Mouse (Mus musculus): ENCODE results near the gene Spata2. TPM values are rescaled to one million over a fixed set of nuclear protein-coding genes. Genes with fewer than 3 reads are reported as not detected.

Gene Spata2
- total RNA-seq, 2 experiments from 2014 or later: 72.0 to 74.4 TPM

GRCm38 (mm10) chr2:167485501-167486377 lies 6.9 kb downstream of the Spata2 start:
- no peak for DNase-seq (ENCODE audit: low spot score in 2 of 2)
- intact Hi-C loops (cut with DNase I): no loop called here

DNA sequence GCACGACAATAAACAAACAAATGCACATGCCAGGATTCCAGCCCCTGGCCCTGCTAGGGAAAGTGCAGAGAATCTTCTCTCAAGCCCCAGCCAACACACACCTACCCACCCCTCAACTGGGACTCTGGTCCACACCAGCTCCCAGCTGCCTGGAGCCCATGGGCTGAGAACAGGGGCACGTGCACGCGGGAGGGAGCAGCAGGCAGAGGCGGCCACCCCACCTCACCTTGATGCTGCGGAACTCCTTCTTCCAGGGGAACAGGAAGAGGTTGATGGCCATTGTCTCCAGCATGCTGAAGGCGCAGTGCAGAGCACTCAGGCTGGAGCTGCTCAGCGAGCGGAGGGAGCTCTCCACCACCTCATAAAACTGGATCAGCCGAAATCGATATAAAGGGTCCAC lies 7.8 kb downstream of the Spata2 start:
- intact Hi-C loops (cut with DNase I): no loop called here
- no peak for DNase-seq (ENCODE audit: low spot score in 2 of 2)

GRCm38 (mm10) chr2:167483827-167484410 lies 8.8 kb downstream of the Spata2 start:
- no peak for DNase-seq (ENCODE audit: low spot score in 2 of 2)
- intact Hi-C loops (cut with DNase I): no loop called here

DNA sequence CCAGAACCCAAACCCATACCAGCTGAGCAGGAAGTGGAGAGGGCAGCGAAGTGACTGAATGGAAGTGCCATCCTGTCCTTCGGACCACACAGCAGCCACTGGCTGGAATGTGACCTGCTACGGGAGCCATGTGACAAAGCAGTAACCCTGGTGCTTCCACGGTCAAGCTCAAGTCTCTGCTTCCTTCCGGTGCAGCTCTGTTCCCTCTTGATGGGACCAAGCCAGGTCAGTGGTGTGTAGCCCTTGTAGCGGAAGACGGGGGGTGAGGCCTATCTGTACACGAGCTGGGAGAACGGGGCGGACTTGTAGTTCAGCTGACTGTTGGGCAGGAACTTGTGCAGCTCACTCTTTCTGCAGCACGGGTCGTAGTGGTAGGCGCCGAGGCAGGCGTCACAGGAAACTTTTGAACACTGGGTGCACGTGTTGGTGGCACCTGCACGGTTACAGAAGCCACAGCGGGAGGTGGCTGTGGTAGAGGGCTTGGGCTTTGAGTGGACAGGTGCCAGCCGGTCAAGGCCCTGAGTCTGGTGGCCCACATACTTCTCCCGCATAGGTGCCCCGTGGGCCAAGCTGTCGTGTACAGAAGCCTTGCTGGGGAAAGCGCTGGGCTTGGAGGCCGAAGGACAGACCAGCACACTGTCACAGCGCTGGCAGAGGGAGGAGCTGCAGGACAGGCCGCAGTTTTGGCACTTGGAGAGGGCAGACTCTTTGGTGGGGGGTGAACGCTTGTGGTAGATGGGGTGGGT lies 9.4 kb downstream of the Spata2 start:
- no peak for DNase-seq (ENCODE audit: low spot score in 2 of 2)

GRCm38 (mm10) chr2:167482681-167483080 lies 10.0 kb downstream of the Spata2 start:
- no peak for DNase-seq (ENCODE audit: low spot score in 2 of 2)
- intact Hi-C loops (cut with DNase I): no loop called here

More for the DNA sequence above, 9.4 kb downstream of the Spata2 start:
- intact Hi-C loops (cut with DNase I): no loop called here

GRCm38 (mm10) chr2:167479501-167479900 lies 13.2 kb downstream of the Spata2 start:
- intact Hi-C loops (cut with DNase I): no loop called here

DNA sequence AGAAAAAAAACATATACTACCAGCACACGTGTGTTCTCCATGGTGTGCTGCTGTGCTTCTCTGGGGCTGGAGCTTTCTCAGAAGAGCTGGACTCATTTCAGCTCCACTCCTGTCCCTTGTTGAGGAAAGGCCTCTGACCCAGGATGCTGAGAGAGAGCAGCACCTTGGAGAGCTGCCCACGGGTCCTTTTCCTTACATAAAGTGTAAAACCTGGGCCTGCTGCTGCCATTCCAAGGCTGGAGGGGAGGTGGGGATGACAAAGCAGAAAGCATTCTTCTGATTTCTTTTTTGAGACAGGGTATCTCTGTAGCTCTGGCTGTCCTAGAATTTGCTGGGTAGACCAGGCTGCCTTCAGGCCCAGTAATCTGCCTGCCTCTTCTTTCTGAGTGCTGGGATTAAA lies 14.6 kb downstream of the Spata2 start:
- intact Hi-C loops (cut with DNase I): no loop called here
- no peak for DNase-seq (ENCODE audit: low spot score in 2 of 2)

More at GRCm38 (mm10) chr2:167479501-167479900, 13.2 kb downstream of the Spata2 start:
- no peak for DNase-seq (ENCODE audit: low spot score in 2 of 2)

DNA sequence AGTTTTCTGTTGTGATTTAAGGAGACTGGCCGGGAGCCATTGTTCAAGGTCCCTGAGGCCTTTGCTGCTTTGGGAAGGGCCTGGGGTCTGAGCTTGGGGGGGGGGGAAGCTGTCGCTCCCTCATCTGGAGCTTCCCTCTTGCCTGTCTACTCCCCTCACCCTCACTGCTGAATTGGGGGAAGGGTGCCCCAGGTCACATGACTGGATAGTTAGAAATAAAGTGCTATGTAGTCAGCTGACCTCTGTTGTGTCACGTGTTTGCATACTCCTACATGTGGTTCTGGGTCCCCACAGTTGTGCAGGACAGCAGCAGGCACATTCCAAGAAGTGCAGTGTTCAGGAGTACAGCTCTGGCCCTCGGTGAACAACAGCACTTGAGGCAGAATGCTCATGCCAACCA lies 15.9 kb downstream of the Spata2 start:
- DNase-seq (ENCODE audit: low spot score in 2 of 2): no peak
- intact Hi-C loops (cut with DNase I): no loop called here

DNA sequence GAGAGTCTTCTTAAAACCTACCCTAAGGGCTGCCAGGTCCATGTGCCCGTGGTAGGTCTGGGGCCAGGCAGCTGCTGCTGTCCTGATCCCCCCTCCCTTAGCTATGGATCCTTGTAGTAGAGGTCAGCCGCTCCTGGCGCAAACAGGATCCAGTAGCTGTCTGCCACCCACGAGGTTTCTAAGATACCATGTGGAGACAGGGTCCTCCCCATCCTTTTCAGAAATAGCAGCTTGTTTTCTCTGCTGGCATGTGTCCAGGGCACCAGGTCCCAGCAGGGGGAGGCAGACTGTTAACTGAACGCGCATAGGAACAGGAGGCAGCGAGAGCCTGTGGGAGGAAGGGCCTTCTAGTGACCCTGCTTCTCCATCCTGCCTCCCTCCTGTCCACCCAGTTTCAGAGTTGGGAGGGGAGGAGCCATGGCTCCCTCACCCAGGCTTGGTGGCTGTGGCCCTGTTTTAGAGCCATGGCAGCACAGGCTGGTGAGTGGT lies 16.4 kb downstream of the Spata2 start:
- intact Hi-C loops (cut with DNase I): no loop called here
- DNase-seq (ENCODE audit: low spot score in 2 of 2): peak; percentile 63 to 68

DNA sequence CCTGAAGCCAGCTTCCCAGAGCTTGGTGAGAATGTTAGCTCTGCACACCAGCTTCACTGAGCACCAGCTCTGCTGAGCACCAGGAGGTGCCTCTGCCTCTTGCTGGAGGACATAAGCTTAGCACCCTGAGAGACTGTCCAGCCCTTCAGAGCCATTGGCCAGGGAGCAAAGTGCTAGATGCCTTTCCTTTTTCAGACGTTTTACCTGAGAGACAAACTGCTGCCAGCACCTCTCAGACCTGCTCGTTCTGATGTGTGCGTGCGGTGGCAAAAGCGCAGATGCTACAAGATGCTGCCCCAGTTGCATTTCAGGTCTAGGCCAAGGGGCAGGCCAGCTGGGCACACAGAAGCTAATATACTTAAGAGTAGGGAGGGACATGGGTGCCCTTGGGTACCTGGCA lies 17.1 kb downstream of the Spata2 start:
- no peak for DNase-seq (ENCODE audit: low spot score in 2 of 2)
- intact Hi-C loops (cut with DNase I): no loop called here

DNA sequence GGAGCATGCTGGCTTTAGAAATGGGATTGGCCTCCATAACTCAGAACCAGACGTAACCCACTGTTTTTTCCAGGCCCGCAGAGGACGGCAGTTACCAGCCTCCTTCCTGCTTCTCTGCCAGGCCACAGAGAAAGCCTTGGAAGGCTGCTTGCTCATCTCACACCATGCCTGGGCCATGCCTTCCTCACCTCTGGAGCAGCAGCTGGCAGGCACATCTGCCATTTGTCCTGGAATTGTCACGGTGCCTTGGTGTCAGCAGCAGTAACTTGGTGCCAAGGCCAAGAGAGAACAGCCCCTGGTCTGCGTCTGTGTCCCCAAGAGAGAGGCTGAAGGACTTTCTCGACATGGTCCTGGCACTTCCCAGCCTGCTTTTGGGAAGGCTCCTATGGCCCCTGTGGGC lies 18.5 kb downstream of the Spata2 start:
- DNase-seq (ENCODE audit: low spot score in 2 of 2): no peak
- intact Hi-C loops (cut with DNase I): no loop called here

DNA sequence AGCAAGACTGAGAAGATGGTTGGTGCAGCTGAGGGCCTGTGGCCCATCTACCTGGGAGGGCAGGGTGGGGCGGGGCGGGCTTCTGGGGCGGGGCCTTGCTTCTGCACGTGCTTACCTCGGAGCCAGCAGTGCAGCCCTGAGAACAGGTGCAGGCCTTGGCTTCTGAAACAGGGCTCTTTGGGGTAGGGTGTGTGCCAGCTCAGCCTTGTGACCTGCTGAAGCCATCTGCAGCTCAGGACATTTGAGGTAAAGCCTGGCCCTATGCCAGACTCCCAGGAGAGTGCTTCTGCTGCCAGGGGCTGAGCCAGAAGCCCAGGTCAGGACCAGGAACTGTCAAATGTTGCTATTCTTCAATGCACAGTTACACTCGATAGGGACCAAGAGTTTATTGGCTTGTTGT lies 21.1 kb downstream of the Spata2 start:
- DNase-seq (ENCODE audit: low spot score in 2 of 2): no peak
- intact Hi-C loops (cut with DNase I): no loop called here

- intact Hi-C loops (cut with DNase I): no loop called here
- no peak for DNase-seq (ENCODE audit: low spot score in 2 of 2)
Observed at GRCm38 (mm10) chr2:167470611-167471010, 22.1 kb downstream of the Spata2 start.

DNA sequence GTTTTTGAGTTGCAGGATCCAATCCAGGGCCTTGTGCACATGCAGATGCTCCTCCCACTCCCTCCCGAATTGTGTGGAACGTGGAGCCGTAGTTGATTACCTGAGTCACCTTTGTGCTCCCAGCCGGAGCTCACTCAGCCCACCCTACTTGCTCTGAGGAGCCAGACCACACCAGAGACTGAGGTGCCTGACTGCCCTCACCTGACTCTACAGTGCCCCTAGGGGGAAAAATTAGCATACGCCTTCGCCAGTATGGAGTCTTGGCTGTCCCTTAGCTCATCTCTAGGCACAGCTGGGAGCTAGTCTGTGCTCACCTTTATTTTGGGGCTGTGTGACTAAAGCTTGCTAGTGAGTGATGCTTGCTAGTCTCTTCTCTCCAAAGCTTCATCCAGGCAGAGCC lies 24.2 kb downstream of the Spata2 start:
- intact Hi-C loops (cut with DNase I): no loop called here
- no peak for DNase-seq (ENCODE audit: low spot score in 2 of 2)

DNA sequence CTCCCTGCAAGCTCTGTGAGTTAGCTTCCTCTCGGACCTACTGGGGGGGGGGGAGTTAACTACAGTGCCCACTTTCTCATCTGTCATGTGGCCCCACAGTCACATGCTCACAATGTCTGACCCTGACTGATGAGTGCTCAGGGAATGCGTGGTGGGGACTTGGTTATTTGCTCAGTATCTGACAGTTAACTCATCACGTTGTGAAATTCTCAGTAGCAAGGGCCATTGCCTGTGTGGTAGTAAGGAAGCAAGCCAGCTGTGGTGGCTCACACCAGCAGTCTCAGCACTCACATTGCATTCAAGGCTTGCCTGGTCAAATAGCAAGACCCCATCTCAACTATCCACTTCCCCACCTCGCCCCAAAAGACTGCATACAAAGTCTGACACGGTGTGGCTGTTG lies 25.5 kb downstream of the Spata2 start:
- intact Hi-C loops (cut with DNase I): no loop called here
- no peak for DNase-seq (ENCODE audit: low spot score in 2 of 2)

- intact Hi-C loops (cut with DNase I): no loop called here
- no peak for DNase-seq (ENCODE audit: low spot score in 2 of 2)
Observed at GRCm38 (mm10) chr2:167465951-167466350, 26.7 kb downstream of the Spata2 start.

DNA sequence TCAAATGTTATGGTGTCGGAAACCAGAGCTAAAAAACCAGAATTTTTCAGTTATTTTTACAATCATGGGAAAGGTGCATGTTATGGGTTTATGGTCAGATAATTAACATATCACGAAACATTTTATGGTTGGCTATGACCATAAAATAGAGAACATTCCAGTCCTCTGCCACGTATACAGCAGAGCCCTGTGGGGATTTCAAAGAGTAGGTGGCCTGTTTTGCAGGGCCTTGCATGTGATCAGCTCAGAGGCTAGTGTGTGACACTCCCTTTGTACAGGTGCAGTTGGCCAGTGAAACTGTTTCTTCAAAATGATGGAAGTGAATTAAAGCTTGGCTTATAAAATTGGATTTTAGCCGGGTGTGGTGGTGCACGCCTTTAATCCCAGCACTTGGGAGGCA lies 28.9 kb downstream of the Spata2 start:
- intact Hi-C loops (cut with DNase I): loop anchor here (2.0 kb wide), 1 partner anchor 185 kb away; no protein-coding TSS in a partner anchor

GRCm38 (mm10) chr2:167462954-167463353 lies 29.7 kb downstream of the Spata2 start:
- peak in 1 of 2 experiments; percentile 38 for DNase-seq (ENCODE audit: low spot score in 2 of 2)
- intact Hi-C loops (cut with DNase I): loop anchor here (2.0 kb wide), 1 partner anchor 184 kb away; no protein-coding TSS in a partner anchor

More for the DNA sequence above, 28.9 kb downstream of the Spata2 start:
- DNase-seq (ENCODE audit: low spot score in 2 of 2): no peak

DNA sequence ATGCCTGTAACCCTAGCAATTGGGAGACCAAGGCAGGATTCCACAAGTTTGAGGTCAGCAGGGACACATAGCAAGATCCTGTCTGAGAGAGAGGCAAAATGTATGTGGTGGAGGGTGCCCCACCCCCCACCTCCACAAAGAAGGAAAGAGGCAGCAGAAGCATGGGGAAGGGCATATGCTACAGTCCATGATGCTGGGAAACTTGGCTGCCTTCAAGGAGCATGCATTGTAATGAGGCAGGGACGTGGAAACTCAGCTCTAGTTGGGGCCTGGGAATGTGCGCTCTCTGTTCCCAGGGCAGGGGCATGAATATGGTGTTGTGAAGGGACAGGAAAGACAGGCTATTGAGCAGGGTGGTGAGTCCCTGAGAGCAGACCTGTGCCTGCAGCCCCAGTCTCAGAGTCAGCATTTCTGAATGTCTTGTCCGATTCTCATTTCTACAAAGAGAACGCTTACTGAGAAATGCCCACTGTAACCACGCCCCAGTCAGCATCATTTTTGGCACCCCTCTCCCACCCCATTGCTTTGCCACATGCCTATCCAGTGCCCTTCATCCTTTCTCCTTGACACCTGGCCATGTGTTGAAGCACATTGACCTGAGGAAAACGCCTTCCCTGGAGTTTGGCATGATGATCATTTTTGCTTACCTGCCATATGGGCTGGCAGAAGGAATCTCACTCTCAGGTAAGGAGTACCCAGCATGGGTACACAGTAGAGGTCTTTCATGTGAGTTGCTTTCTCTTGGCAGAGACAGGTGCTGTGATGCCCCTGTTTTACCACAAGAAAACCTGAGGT lies 33.4 kb downstream of the Spata2 start:
- intact Hi-C loops (cut with DNase I): no loop called here

More for the DNA sequence above, 33.4 kb downstream of the Spata2 start:
- no peak for DNase-seq (ENCODE audit: low spot score in 2 of 2)

Measured in left cerebral cortex, postnatal 25 days (tissue).